Mouse (Mus musculus) megakaryocyte, embryonic 14.5 days (primary cell): ENCODE results near the gene Ykt6.

ENCODE experiments used
- FLI1 ChIP-seq: IDR thresholded peaks from 2 replicates; pipeline ENCODE4 v1.6.1; 2012; ENCODE audit warnings: low read length, inconsistent platforms, mixed read lengths
- GATA1 ChIP-seq: IDR thresholded peaks from 3 replicates; pipeline ENCODE4 v1.6.1; 2012; ENCODE audit warnings: mixed read lengths, low read length, inconsistent platforms, borderline replicate concordance

DNA sequence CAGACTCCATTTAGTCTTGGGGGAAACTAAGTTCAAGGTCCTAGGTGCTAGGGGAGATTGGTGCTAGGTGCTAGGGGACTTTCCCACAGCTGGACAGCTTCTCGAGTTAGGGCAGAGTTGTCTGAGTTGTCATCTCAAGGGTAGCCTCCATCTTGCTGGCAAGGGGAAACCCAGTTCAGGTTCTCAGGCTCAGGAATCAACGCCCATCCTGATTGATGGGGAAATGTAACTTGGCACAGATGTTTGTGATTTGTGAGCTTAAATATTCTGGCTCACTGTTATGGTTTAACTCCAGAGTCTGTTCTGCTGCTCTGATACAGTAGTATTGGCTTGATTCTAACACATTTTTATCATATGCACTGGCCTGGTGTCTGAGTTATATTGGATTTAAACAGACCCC lies 37.4 kb upstream of the Ykt6 start:
- no peak for TF ChIP-seq GATA1
- no peak for TF ChIP-seq FLI1
